Mouse (Mus musculus): ENCODE data around the gene Ttc9c. TPM values are rescaled to one million over a fixed set of nuclear protein-coding genes. Genes with fewer than 3 reads are reported as not detected.

Gene Ttc9c
- polyA plus RNA-seq, 1 experiment from 2014 or later = 69.0 TPM

- Histone ChIP-seq H3K36me3 (peaks cover 35% of the 10 kb centered on the region), H3K9me3 (replicated peaks) (0 out of 2 replicates have a peak, but pooled peaks cover 5% of the 10 kb centered on the region), H3K4me1 (peaks cover 27% of the 10 kb centered on the region), H3K27me3 (ENCODE audit: low read depth, poor library complexity, severe bottlenecking) (no peaks in the 10 kb centered on the region), H3K27ac (replicated peaks) (no peak overlapping the region), H3K4me3 (no peak overlapping the region)
- 81% methylated on average over 1 of the region's 1 CpGs for WGBS
- DNase-seq (ENCODE audit: low spot score) = no peak
Observed at GRCm38 (mm10) chr19:8789171-8789570, 30.0 kb downstream of the Ttc9c start.

GRCm38 (mm10) chr19:8788521-8788920 is 30.6 kb downstream of the Ttc9c start:
- H3K27me3 ChIP-seq (ENCODE audit: low read depth, poor library complexity, severe bottlenecking) = no peaks in the 10 kb centered on the region
- H3K4me3 ChIP-seq = no peak overlapping the region
- H3K4me1 ChIP-seq = peaks cover 27% of the 10 kb centered on the region
- no peak overlapping the region for H3K27ac ChIP-seq (replicated peaks)
- H3K9me3 ChIP-seq (replicated peaks) = 0 out of 2 replicates have a peak, but pooled peaks cover 5% of the 10 kb centered on the region
- H3K36me3 ChIP-seq = peaks cover 35% of the 10 kb centered on the region
- no peak for DNase-seq (ENCODE audit: low spot score)
- WGBS = 26% methylated on average over 3 of the region's 3 CpGs

GRCm38 (mm10) chr19:8786008-8786781 is 32.9 kb downstream of the Ttc9c start, which contains the start of gene Taf6l:
Taf6l (minus strand) TSS chr19:8786417.
- 1% methylated on average over 32 of the region's 32 CpGs for WGBS
- H3K27ac ChIP-seq (replicated peaks) = peak within 1 kb of the TSS; percentile 89
- H3K36me3 ChIP-seq = peaks cover 39% of the 10 kb centered on the region
- peak; percentile 91 for DNase-seq (ENCODE audit: low spot score)
- H3K4me1 ChIP-seq = peaks cover 27% of the 10 kb centered on the region
- H3K4me3 ChIP-seq = peak within 1 kb of the TSS; percentile 73
- H3K27me3 ChIP-seq (ENCODE audit: low read depth, poor library complexity, severe bottlenecking) = no peaks in the 10 kb centered on the region
- H3K9me3 ChIP-seq (replicated peaks) = no peaks in the 10 kb centered on the region

- DNase-seq (ENCODE audit: low spot score) = no peak
- peaks cover 49% of the 10 kb centered on the region for H3K4me1 ChIP-seq
- 7% methylated on average over 20 of the region's 20 CpGs for WGBS
- H3K36me3 ChIP-seq = peaks cover 55% of the 10 kb centered on the region
- peak overlapping the region; percentile 98 for H3K27ac ChIP-seq (replicated peaks)
- H3K4me3 ChIP-seq = peak overlapping the region; percentile 89
- no peaks in the 10 kb centered on the region for H3K9me3 ChIP-seq (replicated peaks)
- no peaks in the 10 kb centered on the region for H3K27me3 ChIP-seq (ENCODE audit: low read depth, poor library complexity, severe bottlenecking)
Observed at GRCm38 (mm10) chr19:8774951-8775421, 44.1 kb downstream of the Ttc9c start.

DNA sequence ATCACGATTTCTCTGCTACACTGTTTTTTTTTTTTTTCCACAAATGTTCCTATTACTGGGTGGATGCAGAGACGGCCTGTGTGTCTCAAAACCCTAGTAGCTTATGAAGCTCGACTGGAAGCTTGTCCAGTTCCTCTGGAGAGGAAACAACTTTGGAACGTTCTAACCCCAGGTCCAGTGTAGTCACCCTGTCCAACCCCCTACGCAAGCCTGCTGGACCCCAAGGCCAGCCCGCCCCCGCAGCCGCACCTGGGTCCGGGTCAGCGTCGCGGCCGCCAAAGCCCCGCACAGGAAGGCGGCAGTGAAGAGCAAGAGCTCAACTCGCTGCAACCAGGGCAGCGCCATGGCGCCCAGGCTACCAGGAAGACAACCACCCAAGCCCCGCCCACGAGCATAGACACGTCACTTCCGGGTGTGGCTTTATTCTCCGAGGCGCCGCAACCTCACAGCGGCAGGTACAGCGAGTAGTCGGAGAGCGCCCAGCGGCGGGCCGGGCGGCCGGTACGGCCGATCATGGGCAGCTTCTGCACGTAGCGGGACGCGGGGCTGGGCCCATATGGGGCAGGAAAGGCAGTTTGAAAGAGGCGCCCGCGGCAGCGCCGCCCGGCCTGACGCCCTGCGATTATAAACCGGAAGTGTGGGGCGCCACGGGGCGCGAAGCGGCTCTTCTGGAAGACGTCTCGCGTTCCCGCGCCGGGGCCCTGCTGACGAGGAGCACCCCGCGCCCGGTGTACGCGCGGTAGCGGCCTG is 44.9 kb downstream of the Ttc9c start, which contains the start of gene Tmem179b:
TSS of gene Tmem179b (minus strand) at position 382 of the 750 bp plus-strand sequence.
- peak; percentile 97 for DNase-seq (ENCODE audit: low spot score)
- no peaks in the 10 kb centered on the region for H3K9me3 ChIP-seq (replicated peaks)
- H3K27me3 ChIP-seq (ENCODE audit: low read depth, poor library complexity, severe bottlenecking) = no peaks in the 10 kb centered on the region
- H3K36me3 ChIP-seq = peaks cover 56% of the 10 kb centered on the region
- H3K27ac ChIP-seq (replicated peaks) = peak within 1 kb of the TSS; percentile 98
- peak within 1 kb of the TSS; percentile 89 for H3K4me3 ChIP-seq
- peaks cover 49% of the 10 kb centered on the region for H3K4me1 ChIP-seq
- WGBS = under 1% methylated on average over 68 of the region's 68 CpGs

DNA sequence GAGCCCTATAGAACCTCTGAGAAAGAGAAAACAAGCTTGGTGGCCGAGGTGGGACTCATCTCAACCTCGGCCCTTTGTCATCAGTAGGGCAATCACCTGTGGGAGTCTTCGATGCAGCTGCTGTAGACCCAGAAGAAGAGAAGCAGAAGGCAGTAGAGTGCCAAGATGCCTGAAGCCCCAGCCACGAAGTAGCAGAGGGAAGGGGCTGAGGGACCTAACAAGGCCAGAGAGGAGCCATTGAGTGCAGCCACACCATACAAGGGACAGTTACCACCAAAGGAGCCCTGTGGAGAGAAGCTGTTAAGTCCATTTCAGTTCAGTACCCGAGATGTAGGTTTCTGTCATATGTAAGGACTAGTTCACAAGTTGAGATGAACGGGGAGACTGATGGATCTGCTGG is 45.7 kb downstream of the Ttc9c start:
- peak; percentile 14 for DNase-seq (ENCODE audit: low spot score)
- 66% methylated on average over 6 of the region's 6 CpGs for WGBS
- H3K4me1 ChIP-seq = peaks cover 49% of the 10 kb centered on the region
- H3K9me3 ChIP-seq (replicated peaks) = no peaks in the 10 kb centered on the region
- no peaks in the 10 kb centered on the region for H3K27me3 ChIP-seq (ENCODE audit: low read depth, poor library complexity, severe bottlenecking)
- peak overlapping the region; percentile 89 for H3K4me3 ChIP-seq
- H3K27ac ChIP-seq (replicated peaks) = peak overlapping the region; percentile 98
- peaks cover 56% of the 10 kb centered on the region for H3K36me3 ChIP-seq

DNA sequence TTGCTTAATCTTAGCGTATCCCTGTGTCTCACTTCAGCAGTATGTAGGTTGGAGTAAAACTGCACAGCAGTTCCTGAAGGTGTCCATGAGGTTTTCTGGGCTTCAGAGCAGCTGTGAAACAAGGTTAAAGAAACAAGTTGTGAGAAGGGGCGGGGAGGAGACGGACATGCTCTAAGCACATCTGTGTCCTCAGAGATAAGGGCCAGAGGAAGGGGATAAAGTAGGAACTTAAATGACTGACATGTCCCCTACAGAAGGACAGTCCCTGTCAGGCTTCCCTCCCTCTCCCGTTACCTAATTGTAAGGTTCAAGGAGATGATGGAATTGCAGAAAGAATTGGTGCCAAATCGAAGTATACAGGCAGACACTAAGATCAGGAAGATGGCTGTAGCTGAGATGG is 46.1 kb downstream of the Ttc9c start:
- Histone ChIP-seq H3K27ac (replicated peaks) (peak overlapping the region; percentile 98; the same call in 1 of the 2 replicates), H3K36me3 (peaks cover 56% of the 10 kb centered on the region), H3K27me3 (ENCODE audit: low read depth, poor library complexity, severe bottlenecking) (no peaks in the 10 kb centered on the region), H3K4me3 (peak overlapping the region; percentile 89), H3K4me1 (peaks cover 49% of the 10 kb centered on the region), H3K9me3 (replicated peaks) (no peaks in the 10 kb centered on the region)
- DNase-seq (ENCODE audit: low spot score) = no peak
- 88% methylated on average over 5 of the region's 5 CpGs for WGBS

- 18% methylated on average over 29 of the region's 29 CpGs for WGBS
- Histone ChIP-seq H3K9me3 (replicated peaks) (peaks cover 1% of the 10 kb centered on the region; the same call in 1 of the 2 replicates), H3K36me3 (peaks cover 76% of the 10 kb centered on the region), H3K27me3 (ENCODE audit: low read depth, poor library complexity, severe bottlenecking) (no peaks in the 10 kb centered on the region), H3K4me3 (peak within 1 kb of the TSS; percentile 89), H3K4me1 (peaks cover 42% of the 10 kb centered on the region), H3K27ac (replicated peaks) (peak within 1 kb of the TSS; percentile 98)
- peak; percentile 83 for DNase-seq (ENCODE audit: low spot score)
Observed at GRCm38 (mm10) chr19:8770567-8771270, 48.4 kb downstream of the Ttc9c start, which contains the start of gene Tmem223. Tmem223 (plus strand) TSS chr19:8770996.

- Histone ChIP-seq H3K4me3 (no peak overlapping the region), H3K9me3 (replicated peaks) (peaks cover 12% of the 10 kb centered on the region; the same call in 1 of the 2 replicates), H3K27me3 (ENCODE audit: low read depth, poor library complexity, severe bottlenecking) (no peaks in the 10 kb centered on the region), H3K4me1 (peaks cover 4% of the 10 kb centered on the region), H3K27ac (replicated peaks) (no peak overlapping the region), H3K36me3 (peaks cover 99% of the 10 kb centered on the region)
- 96% methylated on average over 9 of the region's 9 CpGs for WGBS
- no peak for DNase-seq (ENCODE audit: low spot score)
Observed at GRCm38 (mm10) chr19:8765562-8765961, 53.6 kb downstream of the Ttc9c start.

DNA sequence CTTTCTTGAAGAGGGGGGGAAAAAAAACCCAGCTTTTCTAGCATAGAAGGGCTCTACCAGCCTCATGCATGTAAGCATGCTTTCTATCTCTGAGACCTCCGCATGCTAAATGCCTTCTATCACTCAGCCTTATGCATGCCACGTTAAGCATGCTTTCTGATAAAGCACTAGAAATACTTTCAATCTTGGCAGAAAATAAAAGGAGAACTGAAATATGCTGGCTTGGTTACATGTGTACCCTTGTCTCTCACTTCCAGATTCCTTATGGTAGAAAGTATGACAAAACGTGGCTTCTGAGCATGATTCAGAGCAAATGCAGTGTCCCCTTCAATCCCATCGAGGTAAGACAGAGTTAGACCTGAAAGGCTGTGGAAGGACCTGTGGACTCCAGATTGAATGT is 55.9 kb downstream of the Ttc9c start:
- DNase-seq (ENCODE audit: low spot score) = no peak
- H3K4me1 ChIP-seq = peaks cover 8% of the 10 kb centered on the region
- H3K9me3 ChIP-seq (replicated peaks) = peaks cover 12% of the 10 kb centered on the region; the same call in 1 of the 2 replicates
- WGBS = 94% methylated on average over 4 of the region's 4 CpGs
- H3K36me3 ChIP-seq = peaks cover 83% of the 10 kb centered on the region
- no peaks in the 10 kb centered on the region for H3K27me3 ChIP-seq (ENCODE audit: low read depth, poor library complexity, severe bottlenecking)
- no peak overlapping the region for H3K27ac ChIP-seq (replicated peaks)
- H3K4me3 ChIP-seq = no peak overlapping the region

GRCm38 (mm10) chr19:8760757-8761156 is 58.4 kb downstream of the Ttc9c start:
- 90% methylated on average over 2 of the region's 2 CpGs for WGBS
- no peak overlapping the region for H3K27ac ChIP-seq (replicated peaks)
- no peak overlapping the region for H3K4me3 ChIP-seq
- peaks cover 24% of the 10 kb centered on the region for H3K4me1 ChIP-seq
- H3K9me3 ChIP-seq (replicated peaks) = peaks cover 11% of the 10 kb centered on the region; the same call in 1 of the 2 replicates
- DNase-seq (ENCODE audit: low spot score) = no peak
- H3K36me3 ChIP-seq = peaks cover 59% of the 10 kb centered on the region
- H3K27me3 ChIP-seq (ENCODE audit: low read depth, poor library complexity, severe bottlenecking) = no peaks in the 10 kb centered on the region
